Mouse (Mus musculus) cerebellum, adult 8-10 months (tissue): ENCODE results near the gene Dnajc8.
"Not testable (repeated sequence)": the region's sequence is repeated elsewhere in the genome, so short reads cannot be mapped to it uniquely, and the experiment has no call there.

Experiments used
- DNase-seq: peaks from one replicate; pipeline ENCODE4 v3.0.0; 2022

Dnajc8 gene

DNA sequence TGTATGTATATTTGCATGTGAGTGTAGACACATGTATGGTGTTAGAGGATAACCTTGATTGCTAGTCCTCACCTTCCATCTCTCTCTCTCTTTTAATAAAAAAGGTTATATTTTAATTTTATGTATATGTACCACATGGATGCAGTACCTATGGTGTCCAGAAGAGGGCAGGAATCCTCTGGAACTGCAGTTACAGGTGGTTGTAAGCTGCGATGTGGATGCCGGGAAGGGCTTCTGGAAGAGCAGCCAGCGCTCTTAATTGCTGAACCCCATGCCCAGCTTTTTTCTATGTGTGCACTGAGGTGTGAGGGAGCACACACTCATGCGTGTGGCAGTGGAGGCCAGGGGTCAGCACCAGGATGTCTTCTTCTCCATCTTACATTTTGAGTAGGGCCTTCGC is 33.8 kb downstream of the Dnajc8 start:
- DNase-seq = no peak

DNA sequence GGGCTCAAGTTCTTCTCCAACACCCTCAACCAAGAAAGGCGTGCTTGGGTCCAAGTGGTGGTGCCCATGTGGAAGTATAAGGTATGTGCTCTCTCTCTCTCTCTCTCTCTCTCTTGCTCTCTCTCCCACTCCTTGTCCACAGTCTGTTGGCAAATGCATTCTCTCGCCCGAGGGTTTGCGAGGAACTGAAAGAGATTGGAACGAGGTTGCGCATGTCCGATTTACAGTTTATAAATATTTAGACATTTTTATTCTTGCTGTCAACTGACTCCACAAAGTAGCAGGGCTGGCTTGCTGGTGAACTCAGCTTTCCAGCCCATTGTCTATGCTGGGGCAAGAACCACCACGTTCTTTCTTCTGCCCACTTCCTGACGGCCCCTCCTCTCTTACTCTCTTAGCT is 35.8 kb downstream of the Dnajc8 start:
- DNase-seq = no peak

DNA sequence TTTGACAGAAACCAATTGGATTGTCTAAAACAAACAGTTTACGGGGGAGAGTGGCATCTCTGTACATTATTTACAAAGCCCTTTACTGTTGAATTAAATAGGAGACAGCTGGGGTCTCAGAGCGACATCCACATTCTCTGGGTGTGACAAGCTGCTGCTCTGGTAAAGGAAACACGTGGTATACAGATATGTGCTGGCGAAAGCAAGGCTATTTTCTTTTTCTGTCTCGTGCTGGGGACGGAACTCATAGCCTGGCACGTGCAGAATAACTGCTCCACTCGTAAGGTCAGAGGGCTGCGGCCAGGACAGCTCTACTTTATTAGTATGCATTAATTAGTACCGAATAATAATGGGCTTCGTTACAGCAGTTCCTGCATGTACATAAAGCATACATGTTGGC is 38.0 kb downstream of the Dnajc8 start:
- DNase-seq = no peak

DNA sequence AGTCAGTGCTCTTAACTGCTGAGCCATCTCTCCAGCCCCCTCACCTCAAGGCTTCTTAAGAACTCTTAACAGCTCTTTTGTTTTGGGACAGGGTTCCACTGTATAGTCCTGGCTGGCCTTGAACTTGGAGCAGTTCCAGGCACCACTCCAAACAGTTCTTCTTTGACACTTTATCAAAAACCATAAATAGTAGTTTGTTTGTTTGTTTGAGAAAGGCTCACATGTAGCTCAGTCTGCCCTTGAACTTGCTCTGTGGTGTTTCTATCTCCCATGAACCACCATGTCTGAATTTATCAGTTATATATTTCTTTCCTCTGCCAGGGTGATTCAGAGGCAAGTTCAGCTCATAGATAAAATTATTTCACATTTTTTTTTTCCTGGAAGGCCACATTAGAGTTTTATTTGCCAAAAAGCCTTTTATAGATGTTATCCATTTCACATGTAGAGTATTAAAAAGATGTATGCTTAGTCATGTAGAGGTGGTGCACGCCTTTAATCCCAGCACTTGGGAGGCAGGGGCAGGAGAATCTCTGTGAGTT is 39.5 kb downstream of the Dnajc8 start:
- no peak for DNase-seq

DNA sequence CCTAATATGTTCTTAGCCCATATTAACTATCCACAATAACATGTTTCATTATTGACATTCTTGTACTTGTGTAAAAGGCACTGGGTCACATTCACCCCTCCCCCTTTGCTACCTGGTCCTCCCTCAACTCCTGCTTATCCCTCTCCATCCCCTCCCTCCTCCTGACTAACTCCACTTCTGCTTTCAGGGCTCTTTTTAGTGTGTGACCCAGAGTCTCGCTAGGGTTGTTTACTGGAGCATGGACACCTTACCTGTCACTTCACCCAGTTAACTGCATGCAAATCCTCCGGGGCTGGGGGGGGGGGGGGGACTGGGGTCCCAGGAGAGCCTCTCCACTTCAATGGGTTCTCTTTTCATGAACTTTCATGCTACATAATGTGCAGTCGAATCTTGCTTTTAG is 48.4 kb downstream of the Dnajc8 start:
- DNase-seq = no peak

DNA sequence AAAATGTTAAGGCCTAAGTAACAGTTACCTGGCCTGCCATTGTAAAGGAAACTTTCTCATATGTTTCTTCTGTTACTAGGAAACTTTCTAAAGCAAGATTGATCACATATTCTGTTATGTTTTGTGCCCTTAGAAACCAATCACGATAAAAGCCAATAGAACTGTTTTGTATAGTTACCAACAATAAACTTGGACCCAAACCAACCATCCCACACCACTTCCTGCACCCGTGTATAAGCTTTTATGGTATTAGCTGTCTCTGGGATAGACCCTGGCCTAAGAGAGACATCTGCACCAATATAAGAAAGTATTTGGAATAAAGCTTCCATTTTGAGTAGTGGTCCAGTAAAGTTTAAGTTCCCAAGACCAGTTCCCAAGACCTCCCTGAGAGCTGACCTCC is 49.6 kb downstream of the Dnajc8 start:
- DNase-seq = no peak

DNA sequence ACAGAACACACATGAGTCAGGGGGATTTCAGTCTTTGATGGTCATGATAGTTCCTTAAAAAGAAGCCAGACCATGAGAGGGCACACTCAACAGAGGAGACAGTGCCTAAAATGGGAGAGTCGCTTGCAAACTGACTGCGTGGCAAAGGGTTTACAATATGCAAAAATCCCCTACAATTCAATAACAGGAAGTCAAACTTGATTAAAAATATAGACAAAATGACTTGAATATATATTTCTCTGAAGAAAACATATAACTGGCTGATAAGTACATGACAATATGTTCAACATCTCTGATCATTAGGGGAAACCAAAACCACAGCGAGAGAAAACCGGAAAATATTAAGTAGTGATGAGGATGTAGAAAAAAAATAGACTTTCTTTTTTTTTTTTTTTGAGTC is 50.9 kb downstream of the Dnajc8 start:
- no peak for DNase-seq

DNA sequence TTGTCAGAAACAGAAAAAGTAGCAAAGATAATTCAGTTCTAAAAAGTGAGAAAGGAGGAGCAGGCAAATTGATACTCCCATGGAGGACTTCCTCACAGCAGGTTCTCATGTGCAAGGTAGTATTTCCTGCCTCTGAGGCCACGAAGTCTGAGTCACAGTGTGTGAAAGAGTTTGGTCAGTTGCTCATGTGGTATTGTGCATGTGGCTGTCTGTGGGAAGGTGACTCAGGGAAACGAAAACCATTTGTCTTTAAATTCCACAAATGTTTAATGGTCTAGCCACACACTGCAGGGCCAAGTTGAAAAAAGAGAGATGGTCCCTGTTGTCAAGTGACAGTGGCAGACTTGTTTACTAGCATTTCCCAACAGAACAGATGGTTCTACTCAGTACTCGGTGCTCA is 53.2 kb downstream of the Dnajc8 start:
- no peak for DNase-seq

DNA sequence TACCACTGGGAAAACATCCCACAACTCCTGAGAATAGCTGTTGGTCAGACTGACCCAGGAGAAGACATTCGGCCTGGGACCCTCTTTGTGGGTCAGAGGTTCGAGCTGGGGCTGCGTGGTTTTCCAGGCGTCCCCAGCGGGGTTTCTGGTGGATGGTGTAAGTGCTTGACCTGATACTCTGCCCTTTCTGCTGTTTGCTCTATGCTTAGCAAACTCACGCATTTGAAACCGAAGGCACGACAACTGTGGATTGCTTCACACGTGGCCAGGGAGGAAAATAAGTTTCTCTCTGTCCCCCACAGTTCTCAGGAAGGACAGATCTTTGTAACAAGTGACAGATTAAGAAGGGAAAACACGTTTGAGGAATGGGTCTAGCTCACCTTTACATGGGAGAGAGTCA is 55.3 kb downstream of the Dnajc8 start:
- no peak for DNase-seq

DNA sequence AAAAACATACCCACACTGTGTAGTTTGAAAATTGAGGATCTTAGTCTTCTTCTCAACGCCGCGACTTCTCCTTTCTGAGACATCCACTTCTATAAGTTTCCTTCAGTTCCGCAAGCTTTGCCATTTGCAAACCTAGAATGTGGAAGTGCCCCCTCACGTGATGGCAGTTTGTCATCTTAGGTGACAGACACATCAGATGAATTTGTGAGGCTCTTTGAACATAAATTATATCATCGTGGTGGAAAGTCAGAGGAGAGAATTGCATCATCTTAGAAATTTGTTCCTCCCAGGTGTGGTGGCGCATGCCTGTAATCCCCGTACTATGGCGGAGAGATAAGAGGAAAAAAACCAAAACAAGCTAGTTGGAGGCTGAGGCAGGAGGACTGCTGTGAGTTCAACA is 57.6 kb downstream of the Dnajc8 start:
- DNase-seq = no peak

DNA sequence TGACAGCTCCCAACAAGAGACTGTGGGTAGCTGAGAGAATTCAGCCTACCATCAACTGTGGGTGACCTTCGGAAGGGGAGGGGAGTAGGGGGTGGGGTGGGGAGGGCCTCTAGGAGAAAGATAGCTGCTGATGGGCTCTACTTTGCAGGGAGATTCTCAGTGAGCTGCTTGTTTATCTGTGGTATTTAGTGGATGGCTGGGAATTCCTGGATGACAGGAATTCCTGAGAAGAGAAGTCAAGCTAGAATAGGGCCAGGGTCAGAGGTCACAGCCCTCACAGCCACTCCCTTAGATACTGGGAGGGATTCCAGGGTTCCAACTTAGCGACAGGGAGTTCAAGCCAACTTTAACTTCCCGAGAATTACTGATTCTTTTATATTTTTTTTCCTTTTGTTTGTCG is 58.8 kb downstream of the Dnajc8 start:
- no peak for DNase-seq

DNA sequence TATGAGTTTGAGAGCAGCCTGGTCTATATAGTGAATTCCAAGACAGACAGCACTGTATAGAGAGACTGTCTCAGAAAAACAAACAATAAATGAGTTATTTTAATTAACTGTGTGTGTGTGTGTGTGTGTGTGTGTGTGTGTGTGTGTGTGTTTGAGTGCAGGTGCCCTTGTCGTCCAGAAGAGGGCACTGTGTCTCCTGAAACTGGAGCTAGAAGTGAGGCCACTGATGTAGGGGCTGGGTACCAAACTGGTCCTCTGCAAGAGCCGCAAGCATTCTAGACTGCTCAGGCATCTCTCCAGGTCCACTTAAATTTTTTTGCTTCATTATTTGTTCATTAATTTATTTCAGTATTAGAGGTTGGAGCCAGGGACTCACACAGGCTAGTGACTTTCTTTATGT is 63.5 kb downstream of the Dnajc8 start:
- DNase-seq = no peak

DNA sequence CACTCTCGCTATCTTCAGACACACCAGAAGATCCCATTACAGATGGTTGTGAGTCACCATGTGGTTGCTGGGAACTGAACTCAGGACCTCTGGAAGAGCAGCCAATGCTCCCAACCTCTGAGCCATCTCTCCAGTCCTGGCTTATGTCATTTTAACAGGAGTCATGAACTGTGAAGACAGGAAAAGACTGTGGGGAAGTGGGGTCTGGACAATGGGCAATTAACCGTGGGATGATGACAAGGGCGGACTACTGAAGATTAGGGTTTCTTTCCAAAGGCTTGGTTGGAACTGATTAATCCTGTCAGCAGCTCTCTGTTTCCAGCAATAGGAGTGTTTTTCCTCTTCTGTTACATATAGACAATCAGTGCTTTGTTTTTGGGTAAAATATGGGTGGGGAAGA is 64.4 kb downstream of the Dnajc8 start:
- no peak for DNase-seq

DNA sequence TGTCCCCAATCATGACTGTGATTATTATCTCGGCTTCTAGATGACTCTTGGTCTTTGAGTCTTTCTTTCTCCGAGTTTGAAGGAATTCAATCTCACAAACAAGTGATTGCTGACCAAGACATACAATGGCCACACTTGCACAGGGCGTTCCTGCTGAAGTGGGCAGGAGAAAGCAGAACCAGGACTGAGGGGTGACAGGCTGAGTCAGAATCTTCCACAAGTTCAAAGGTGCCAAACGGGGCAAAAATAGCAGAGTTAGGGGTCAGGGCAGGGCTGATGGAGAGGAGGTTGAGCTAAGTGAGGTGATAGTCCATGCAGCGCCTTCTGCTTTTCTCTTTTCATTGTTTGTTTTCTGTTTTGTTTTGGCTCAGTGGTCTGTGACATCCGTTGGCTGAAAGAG is 65.1 kb downstream of the Dnajc8 start:
- no peak for DNase-seq

DNA sequence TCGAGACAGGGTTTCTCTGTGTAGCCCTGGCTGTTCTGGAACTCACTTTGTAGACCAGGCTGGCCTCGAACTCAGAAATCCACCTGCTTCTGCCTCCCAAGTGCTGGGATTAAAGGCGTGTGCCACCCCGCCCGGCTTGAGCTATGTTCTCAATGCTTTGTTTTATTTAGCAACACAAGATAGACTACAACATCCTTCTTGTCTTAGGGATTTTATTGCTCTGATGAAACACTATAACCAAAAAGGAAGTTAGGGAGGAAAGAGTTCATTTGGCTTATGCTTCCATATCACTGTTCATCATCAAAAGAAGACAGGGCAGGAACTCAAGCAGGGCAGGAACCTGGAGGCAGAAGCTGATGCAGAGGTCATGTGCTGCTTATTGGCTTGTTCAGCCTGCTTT is 65.9 kb downstream of the Dnajc8 start:
- not testable (repeated sequence) for DNase-seq
